Mouse (Mus musculus): ENCODE measurements around the gene Alcam. TPM values are rescaled to one million over a fixed set of nuclear protein-coding genes. Genes with fewer than 3 reads are reported as not detected.
A peak's percentile ranks its signal among the peaks of the same experiment; 100 is the strongest.

The Alcam gene
- under 1 TPM; 0.41 to 0.97 TPM for total RNA-seq (2021)
- long read RNA-seq, experiment 1: 0 reads
- long read RNA-seq, experiment 2: 0 reads

GRCm38 (mm10) chr16:52453971-52454514 lies at the start of gene Alcam:
Gene Alcam (minus strand): TSS chr16:52454074.
- DNase-seq (ENCODE audit: low spot score): no peak

GRCm38 (mm10) chr16:52498757-52499335 lies 45.0 kb upstream of the Alcam start:
- no peak for DNase-seq (ENCODE audit: low spot score)

GRCm38 (mm10) chr16:52490542-52490941 lies 36.7 kb upstream of the Alcam start:
- DNase-seq (ENCODE audit: low spot score): no peak

GRCm38 (mm10) chr16:52474235-52474634 lies 20.4 kb upstream of the Alcam start:
- DNase-seq (ENCODE audit: low spot score): no peak

- no peak for DNase-seq (ENCODE audit: low spot score)
Observed at GRCm38 (mm10) chr16:52473089-52473488, 19.2 kb upstream of the Alcam start.

GRCm38 (mm10) chr16:52472635-52473034 lies 18.8 kb upstream of the Alcam start:
- DNase-seq (ENCODE audit: low spot score): no peak

- DNase-seq (ENCODE audit: low spot score): no peak
Observed at GRCm38 (mm10) chr16:52472059-52472458, 18.2 kb upstream of the Alcam start.

GRCm38 (mm10) chr16:52470881-52471280 lies 17.0 kb upstream of the Alcam start:
- no peak for DNase-seq (ENCODE audit: low spot score)

- DNase-seq (ENCODE audit: low spot score): no peak
Observed at GRCm38 (mm10) chr16:52470226-52470625, 16.4 kb upstream of the Alcam start.

- no peak for DNase-seq (ENCODE audit: low spot score)
Observed at GRCm38 (mm10) chr16:52468426-52468825, 14.6 kb upstream of the Alcam start.

- DNase-seq (ENCODE audit: low spot score): no peak
Observed at GRCm38 (mm10) chr16:52466770-52467169, 12.9 kb upstream of the Alcam start.

GRCm38 (mm10) chr16:52464597-52464996 lies 10.7 kb upstream of the Alcam start:
- DNase-seq (ENCODE audit: low spot score): no peak

GRCm38 (mm10) chr16:52452862-52453715 lies 785 bp downstream of the Alcam start:
- DNase-seq (ENCODE audit: low spot score): peak; percentile 89

GRCm38 (mm10) chr16:52452477-52452831 lies 1.4 kb downstream of the Alcam start:
- DNase-seq (ENCODE audit: low spot score): no peak

GRCm38 (mm10) chr16:52451786-52452476 lies 1.9 kb downstream of the Alcam start:
- DNase-seq (ENCODE audit: low spot score): no peak

GRCm38 (mm10) chr16:52451101-52451785 lies 2.6 kb downstream of the Alcam start:
- DNase-seq (ENCODE audit: low spot score): no peak

GRCm38 (mm10) chr16:52450245-52451100 lies 3.4 kb downstream of the Alcam start:
- no peak for DNase-seq (ENCODE audit: low spot score)

GRCm38 (mm10) chr16:52449889-52450244 lies 4.0 kb downstream of the Alcam start:
- DNase-seq (ENCODE audit: low spot score): no peak

- DNase-seq (ENCODE audit: low spot score): no peak
Observed at GRCm38 (mm10) chr16:52445984-52446383, 7.9 kb downstream of the Alcam start.

GRCm38 (mm10) chr16:52443635-52444505 lies 10.0 kb downstream of the Alcam start:
- DNase-seq (ENCODE audit: low spot score): no peak
